Mouse (Mus musculus) kidney, postnatal 36 days (tissue): ENCODE results near the gene Hsdl2.

Source experiments
- DNase-seq, 2 experiments: peaks; one replicate each; pipeline ENCODE4 v3.0.0; 2021 to 2022; ENCODE audit warnings: mixed read lengths in 2 of 2

Gene Hsdl2

GRCm38 (mm10) chr4:59628255-59628654 is 46.9 kb downstream of the Hsdl2 start:
- no peak for DNase-seq

- no peak for DNase-seq
Measured at GRCm38 (mm10) chr4:59629076-59629874, 47.9 kb downstream of the Hsdl2 start.

- DNase-seq, result no peak
Measured at GRCm38 (mm10) chr4:59630122-59630521, 48.8 kb downstream of the Hsdl2 start.

DNA sequence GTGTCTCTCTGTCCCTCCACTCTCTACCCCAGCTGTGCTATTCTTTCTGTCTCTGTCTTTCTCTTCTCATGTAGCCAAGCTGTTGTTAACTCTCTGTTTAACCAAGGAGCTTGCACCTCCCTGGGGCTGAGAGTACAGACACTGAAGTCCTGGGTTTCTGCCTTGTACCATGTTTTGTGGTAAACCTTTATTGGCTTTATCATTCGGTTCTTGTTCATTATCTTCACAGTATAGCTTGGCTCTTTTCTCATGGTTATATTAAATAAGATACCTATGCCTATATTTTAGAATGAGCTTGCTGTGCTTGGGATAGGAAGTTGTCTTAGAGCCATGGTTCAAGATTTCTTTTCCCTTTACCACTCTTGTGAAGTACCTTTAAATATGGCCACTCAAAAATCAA is 53.2 kb downstream of the Hsdl2 start:
- no peak for DNase-seq

GRCm38 (mm10) chr4:59639163-59639562 is 57.8 kb downstream of the Hsdl2 start:
- DNase-seq, result no peak

DNA sequence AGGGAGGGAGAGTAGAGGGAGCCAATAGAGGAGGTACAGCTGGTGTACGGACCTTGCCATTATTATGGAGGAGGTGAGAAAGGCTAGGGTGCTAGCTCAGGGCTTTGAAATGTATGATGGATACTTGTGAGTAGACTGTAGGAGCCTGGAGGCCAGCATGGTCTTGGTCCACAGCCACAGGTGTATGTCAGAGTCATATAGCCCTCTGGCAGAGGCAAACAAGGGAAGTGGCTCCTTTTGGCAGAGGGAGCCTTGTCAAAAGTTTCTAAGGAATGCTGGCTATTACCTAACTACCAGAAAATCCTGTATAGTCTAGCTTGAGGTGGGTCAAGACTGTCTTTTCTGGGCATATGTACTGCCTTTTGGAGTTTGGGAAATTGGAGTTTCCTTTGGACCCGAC is 59.4 kb downstream of the Hsdl2 start:
- no peak for DNase-seq

DNA sequence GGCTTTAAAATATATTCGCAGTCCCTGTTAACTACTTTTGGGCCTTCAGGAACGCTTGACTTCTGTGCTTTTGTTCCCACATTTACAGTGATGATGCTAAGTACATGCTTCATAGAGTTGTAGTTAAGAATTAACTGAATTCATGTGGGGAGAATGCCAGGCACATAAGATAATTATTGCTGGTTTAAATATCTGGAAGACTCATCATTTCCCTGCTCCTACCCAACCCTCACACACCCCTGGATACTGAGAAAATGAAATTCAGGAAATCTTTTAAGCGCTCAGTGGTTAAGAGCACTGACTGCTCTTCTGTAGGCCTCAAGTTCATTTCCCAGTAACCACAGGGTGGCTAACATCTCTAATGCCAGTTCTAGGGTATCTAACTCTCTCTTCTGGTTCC is 60.7 kb downstream of the Hsdl2 start:
- DNase-seq, result no peak

GRCm38 (mm10) chr4:59642657-59643056 is 61.3 kb downstream of the Hsdl2 start:
- peak in 1 of 2 experiments; percentile 69 for DNase-seq

DNA sequence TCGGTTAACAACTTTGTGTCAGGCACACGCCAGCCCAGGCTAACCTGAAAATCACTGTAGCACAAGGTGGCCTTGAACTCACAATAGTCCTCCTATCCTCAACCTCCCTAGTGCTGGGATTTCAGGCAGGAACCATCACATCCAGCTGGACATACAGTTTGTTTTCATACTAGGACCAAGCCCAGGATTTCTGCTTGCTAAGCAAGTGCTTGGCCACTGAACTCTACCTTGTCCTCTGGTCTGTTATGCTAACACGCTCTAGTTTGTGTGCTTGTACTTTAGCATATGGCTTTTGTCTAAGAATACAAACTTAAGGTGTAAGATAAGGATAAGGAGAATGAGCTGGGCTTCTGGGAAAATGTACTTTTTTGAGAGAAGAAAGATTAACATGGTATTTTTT is 63.1 kb downstream of the Hsdl2 start:
- peak in 1 of 2 experiments; percentile 62 for DNase-seq

DNA sequence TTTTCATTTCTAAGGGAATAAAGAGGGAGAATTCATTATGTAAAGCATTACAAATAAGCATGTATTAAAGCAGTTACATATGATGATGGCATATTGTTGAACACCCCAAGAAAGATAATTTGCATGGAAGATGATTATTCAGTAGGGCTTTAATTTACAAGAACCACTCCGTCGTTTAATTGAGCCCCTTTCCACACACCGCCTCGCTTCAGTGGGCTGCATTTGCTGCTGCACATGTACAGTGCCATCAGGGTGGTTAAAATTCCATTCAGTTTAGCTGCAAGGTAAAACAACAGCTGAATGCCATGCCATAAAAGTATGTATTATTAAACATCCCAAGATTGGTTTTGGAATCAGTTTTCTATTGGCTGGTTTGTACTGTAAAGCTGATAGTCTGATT is 63.6 kb downstream of the Hsdl2 start:
- DNase-seq, result no peak

DNA sequence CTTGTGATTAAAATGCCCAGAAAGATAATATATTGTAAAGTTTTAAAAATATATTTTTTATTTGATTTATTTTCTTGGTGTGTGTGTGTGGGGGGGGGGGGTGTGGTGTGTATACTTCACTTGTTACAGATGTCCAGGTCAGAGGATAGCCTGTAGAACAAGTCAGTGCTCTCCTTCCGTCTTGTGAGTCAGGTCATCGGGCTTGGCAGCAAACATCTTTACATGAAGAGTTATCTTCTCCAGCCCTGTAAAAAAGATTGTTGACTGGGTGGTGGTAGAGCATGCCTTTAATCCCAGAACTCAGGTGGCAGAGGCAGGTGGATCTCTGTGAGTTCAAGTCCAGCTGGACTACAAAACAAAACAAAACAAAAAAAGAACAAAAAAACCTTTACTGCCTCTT is 64.2 kb downstream of the Hsdl2 start:
- no peak for DNase-seq

- DNase-seq, result no peak
Measured at GRCm38 (mm10) chr4:59646020-59646696, 64.8 kb downstream of the Hsdl2 start.

GRCm38 (mm10) chr4:59649119-59649518 is 67.8 kb downstream of the Hsdl2 start:
- DNase-seq, result no peak

DNA sequence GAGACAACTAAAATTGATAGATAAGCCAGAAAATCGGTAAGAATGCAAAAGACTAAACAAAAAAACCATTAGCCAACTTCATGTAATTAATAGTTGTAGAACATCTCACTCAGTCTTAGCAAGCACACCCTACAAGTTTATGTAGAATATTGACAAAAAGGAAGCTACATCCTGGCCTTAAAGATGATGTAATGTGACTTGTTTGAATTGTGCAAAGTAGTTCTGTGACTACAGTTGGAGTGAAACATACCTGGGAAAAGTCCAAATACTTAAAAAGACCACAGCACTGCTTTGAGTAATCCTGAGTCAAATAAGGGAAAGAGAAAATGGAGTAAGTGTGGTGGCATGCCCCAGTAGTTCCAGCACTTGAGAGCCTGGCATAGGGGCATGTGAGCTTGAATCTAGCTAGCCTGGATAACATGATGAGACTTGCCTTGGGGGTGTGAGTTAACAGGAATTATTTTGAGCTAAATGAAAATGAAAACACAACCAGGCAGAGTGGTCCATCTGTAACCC is 70.9 kb downstream of the Hsdl2 start:
- no peak for DNase-seq

- DNase-seq, result no peak
Measured at GRCm38 (mm10) chr4:59656061-59656642, 74.8 kb downstream of the Hsdl2 start.

- no peak for DNase-seq
Measured at GRCm38 (mm10) chr4:59662163-59662562, 80.8 kb downstream of the Hsdl2 start.

GRCm38 (mm10) chr4:59663451-59663850 is 82.1 kb downstream of the Hsdl2 start:
- no peak for DNase-seq

GRCm38 (mm10) chr4:59666550-59667317 is 85.4 kb downstream of the Hsdl2 start:
- no peak for DNase-seq

- DNase-seq, result no peak
Measured at GRCm38 (mm10) chr4:59668050-59668449, 86.7 kb downstream of the Hsdl2 start.
